Mouse (Mus musculus): ENCODE results near the gene Hdx. TPM values are rescaled to one million over a fixed set of nuclear protein-coding genes. Genes with fewer than 3 reads are reported as not detected.

Gene Hdx
- 1.6 TPM in 2 replicates for polyA plus RNA-seq (2015; fragmentation: Nextera tagmentation; extraction: Ambion mirVana)

GRCm38 (mm10) chrX:111696356-111697282 is at the start of gene Hdx:
Hdx (minus strand) TSS chrX:111697079.
- Histone ChIP-seq H3K9me3 (no peaks in the 10 kb centered on the region), H3K4me1 (no peaks in the 10 kb centered on the region), H3K36me3 (replicated peaks) (no peaks in the 10 kb centered on the region), H3K4me3 (peak within 1 kb of the TSS; percentile 56), H3K27me3 (replicated peaks) (no peaks in the 10 kb centered on the region), H3K4me2 (peak within 1 kb of the TSS; percentile 49), H3K27ac (peak within 1 kb of the TSS; percentile 81), H3K9ac (peak within 1 kb of the TSS; percentile 50)
- peak; percentile 97 for ATAC-seq (replicated peaks)
- 27% methylated on average over 26 of the region's 26 CpGs for WGBS

DNA sequence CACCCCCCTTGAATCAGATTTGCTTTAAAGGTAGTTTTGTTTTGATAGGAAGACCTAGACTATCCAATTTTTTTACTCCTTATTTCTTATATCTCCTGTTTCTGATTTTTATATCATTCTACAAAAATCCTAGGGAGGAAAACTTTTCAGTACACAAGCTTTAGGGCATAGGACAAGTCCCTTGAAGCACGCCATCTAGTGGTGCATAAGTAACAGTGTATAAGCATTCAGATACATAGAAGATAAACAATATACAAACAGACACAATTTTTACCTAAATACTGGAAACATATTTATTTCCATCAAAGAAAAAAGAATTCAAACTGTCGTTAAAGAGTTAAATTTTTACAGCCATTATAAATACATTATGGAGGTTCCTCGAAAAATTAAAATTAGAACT is 11.2 kb downstream of the Hdx start:
- H3K4me2 ChIP-seq, result no peak overlapping the region
- H3K9ac ChIP-seq, result no peak overlapping the region
- no peaks in the 10 kb centered on the region for H3K9me3 ChIP-seq
- no peaks in the 10 kb centered on the region for H3K36me3 ChIP-seq (replicated peaks)
- 64% methylated on average over 3 of the region's 3 CpGs for WGBS
- H3K4me1 ChIP-seq, result no peaks in the 10 kb centered on the region
- no peak overlapping the region for H3K27ac ChIP-seq
- no peak overlapping the region for H3K4me3 ChIP-seq
- no peaks in the 10 kb centered on the region for H3K27me3 ChIP-seq (replicated peaks)
- no peak for ATAC-seq (replicated peaks)

- no peak for ATAC-seq (replicated peaks)
- Histone ChIP-seq H3K36me3 (replicated peaks) (no peaks in the 10 kb centered on the region), H3K4me3 (no peak overlapping the region), H3K9me3 (no peaks in the 10 kb centered on the region), H3K4me2 (no peak overlapping the region), H3K27me3 (replicated peaks) (no peaks in the 10 kb centered on the region), H3K4me1 (no peaks in the 10 kb centered on the region), H3K27ac (no peak overlapping the region), H3K9ac (no peak overlapping the region)
- 40% methylated on average over 3 of the region's 3 CpGs for WGBS
Observed at GRCm38 (mm10) chrX:111671685-111672084, 25.2 kb downstream of the Hdx start.

GRCm38 (mm10) chrX:111660381-111660780 is 36.5 kb downstream of the Hdx start:
- Histone ChIP-seq H3K27me3 (replicated peaks) (no peaks in the 10 kb centered on the region), H3K27ac (no peak overlapping the region), H3K36me3 (replicated peaks) (no peaks in the 10 kb centered on the region), H3K4me2 (no peak overlapping the region), H3K4me3 (no peak overlapping the region), H3K9ac (no peak overlapping the region), H3K9me3 (no peaks in the 10 kb centered on the region), H3K4me1 (no peaks in the 10 kb centered on the region)
- ATAC-seq (replicated peaks), result no peak
- WGBS, result 66% methylated on average over 5 of the region's 5 CpGs

DNA sequence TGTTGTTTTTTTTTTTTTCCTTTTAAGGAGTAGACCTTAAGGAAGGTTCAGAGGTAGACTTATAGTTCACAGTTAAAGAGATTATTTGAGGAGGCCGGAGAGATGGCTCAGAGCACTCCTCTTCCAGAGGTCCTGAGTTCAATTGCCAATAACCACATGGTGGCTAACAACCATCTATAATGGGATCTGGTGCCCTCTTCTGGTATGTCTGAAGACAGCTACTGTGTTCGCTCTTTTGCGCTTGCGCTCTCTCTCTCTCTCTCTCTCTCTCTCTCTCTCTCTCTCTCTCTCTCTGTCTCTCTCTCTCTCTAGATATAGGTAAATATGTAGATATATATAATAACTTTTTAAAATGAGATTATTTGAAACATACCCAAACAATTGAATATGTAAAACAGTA is 38.2 kb downstream of the Hdx start:
- 88% methylated on average over 4 of the region's 4 CpGs for WGBS
- no peaks in the 10 kb centered on the region for H3K36me3 ChIP-seq (replicated peaks)
- no peak overlapping the region for H3K4me2 ChIP-seq
- H3K9ac ChIP-seq, result no peak overlapping the region
- H3K4me1 ChIP-seq, result no peaks in the 10 kb centered on the region
- H3K4me3 ChIP-seq, result no peak overlapping the region
- no peak for ATAC-seq (replicated peaks)
- no peaks in the 10 kb centered on the region for H3K9me3 ChIP-seq
- no peak overlapping the region for H3K27ac ChIP-seq
- no peaks in the 10 kb centered on the region for H3K27me3 ChIP-seq (replicated peaks)

GRCm38 (mm10) chrX:111644945-111645344 is 51.9 kb downstream of the Hdx start:
- Histone ChIP-seq H3K27me3 (replicated peaks) (no peaks in the 10 kb centered on the region), H3K9ac (no peak overlapping the region), H3K4me2 (no peak overlapping the region), H3K27ac (no peak overlapping the region), H3K4me1 (no peaks in the 10 kb centered on the region), H3K9me3 (no peaks in the 10 kb centered on the region), H3K4me3 (no peak overlapping the region), H3K36me3 (replicated peaks) (no peaks in the 10 kb centered on the region)
- 86% methylated on average over 4 of the region's 4 CpGs for WGBS
- ATAC-seq (replicated peaks), result no peak

- Histone ChIP-seq H3K4me3 (no peak overlapping the region), H3K27me3 (replicated peaks) (no peaks in the 10 kb centered on the region), H3K9ac (no peak overlapping the region), H3K36me3 (replicated peaks) (no peaks in the 10 kb centered on the region), H3K9me3 (no peaks in the 10 kb centered on the region), H3K4me1 (no peaks in the 10 kb centered on the region), H3K4me2 (no peak overlapping the region), H3K27ac (no peak overlapping the region)
- 87% methylated on average over 5 of the region's 5 CpGs for WGBS
- no peak for ATAC-seq (replicated peaks)
Observed at GRCm38 (mm10) chrX:111640616-111641015, 56.3 kb downstream of the Hdx start.

DNA sequence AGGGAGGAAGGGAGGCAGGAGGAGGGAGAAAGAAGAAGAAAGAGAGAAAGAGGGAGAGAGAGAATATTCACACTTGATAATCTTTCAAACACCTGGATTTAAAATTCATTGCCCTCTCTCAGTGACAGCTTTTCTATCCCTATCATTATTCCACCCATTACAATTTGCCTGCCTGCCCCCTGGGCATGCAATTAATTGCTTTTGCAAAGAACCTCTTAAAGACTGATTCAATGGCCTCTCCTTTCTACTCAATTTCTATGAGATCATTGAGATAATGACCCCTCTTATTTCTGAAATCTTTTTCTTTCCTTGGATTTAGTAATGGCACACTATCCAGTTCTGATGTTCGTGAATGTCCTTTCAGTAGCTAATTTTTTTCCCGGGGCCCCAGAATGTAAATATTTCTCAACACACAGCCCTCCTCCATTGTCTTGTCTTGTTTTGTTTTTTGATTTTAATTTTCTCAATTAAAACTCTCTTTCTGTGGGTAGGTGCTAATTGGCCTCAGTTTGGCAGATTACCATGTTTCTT is 99.2 kb downstream of the Hdx start:
- Histone ChIP-seq H3K4me1 (no peaks in the 10 kb centered on the region), H3K4me2 (no peak overlapping the region), H3K36me3 (replicated peaks) (no peaks in the 10 kb centered on the region), H3K27ac (no peak overlapping the region), H3K9ac (no peak overlapping the region), H3K9me3 (no peaks in the 10 kb centered on the region), H3K4me3 (no peak overlapping the region), H3K27me3 (replicated peaks) (no peaks in the 10 kb centered on the region)
- no peak for ATAC-seq (replicated peaks)
- 67% methylated on average over 2 of the region's 2 CpGs for WGBS

DNA sequence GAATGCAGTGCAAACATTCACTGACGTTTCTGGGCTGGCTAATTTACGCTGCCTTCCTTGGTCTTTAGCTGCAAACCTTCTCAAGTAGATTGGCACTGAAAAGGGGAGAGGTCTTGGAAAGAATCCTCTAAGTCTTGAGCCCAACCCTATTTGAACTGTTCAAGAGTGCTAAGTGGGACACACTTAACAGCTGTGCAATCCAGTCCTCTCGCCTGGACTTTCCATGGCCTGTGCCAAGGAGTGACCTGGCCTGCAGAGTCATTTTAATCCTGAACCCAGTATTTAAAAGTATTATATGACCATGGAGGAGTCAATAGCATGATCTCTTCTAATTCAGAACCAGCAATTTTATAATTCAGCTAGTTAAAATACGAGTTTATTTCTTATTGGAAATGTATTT is 109.3 kb downstream of the Hdx start:
- no peaks in the 10 kb centered on the region for H3K4me1 ChIP-seq

GRCm38 (mm10) chrX:111577044-111577443 is 119.8 kb downstream of the Hdx start:
- H3K36me3 ChIP-seq (replicated peaks), result no peaks in the 10 kb centered on the region
- H3K4me1 ChIP-seq, result no peaks in the 10 kb centered on the region
- H3K4me3 ChIP-seq, result no peak overlapping the region
- H3K4me2 ChIP-seq, result no peak overlapping the region
- H3K9me3 ChIP-seq, result no peaks in the 10 kb centered on the region
- no peaks in the 10 kb centered on the region for H3K27me3 ChIP-seq (replicated peaks)
- WGBS, result 84% methylated on average over 2 of the region's 2 CpGs
- H3K9ac ChIP-seq, result no peak overlapping the region
- no peak overlapping the region for H3K27ac ChIP-seq
- ATAC-seq (replicated peaks), result no peak

More for the DNA sequence above, 109.3 kb downstream of the Hdx start:
- H3K27ac ChIP-seq, result no peak overlapping the region
- H3K4me3 ChIP-seq, result no peak overlapping the region
- H3K9ac ChIP-seq, result no peak overlapping the region
- no peak for ATAC-seq (replicated peaks)
- H3K27me3 ChIP-seq (replicated peaks), result no peaks in the 10 kb centered on the region
- H3K9me3 ChIP-seq, result no peaks in the 10 kb centered on the region
- no peaks in the 10 kb centered on the region for H3K36me3 ChIP-seq (replicated peaks)
- WGBS, result 70% methylated on average over 4 of the region's 4 CpGs
- no peak overlapping the region for H3K4me2 ChIP-seq

DNA sequence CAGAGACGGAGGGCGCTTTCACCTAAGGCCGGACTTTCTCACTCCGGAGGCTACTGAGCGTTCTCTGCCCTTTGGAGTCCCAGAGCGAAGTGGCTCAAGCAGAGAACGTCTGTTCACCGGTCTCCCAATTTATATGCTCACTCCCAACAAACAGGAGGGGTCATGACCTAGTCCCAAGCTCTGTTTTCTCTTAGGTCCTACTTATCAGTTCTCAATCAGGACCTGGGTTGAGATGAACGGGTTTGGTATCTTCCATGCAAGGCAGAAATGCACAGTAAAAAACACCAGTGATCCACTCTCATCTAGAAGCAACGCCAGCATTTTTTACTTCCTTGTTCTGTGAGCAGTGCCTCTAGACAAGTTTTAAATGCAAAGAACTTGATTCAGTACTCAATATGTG is 159.0 kb downstream of the Hdx start, which contains the start of gene Rps6ka6:
Gene Rps6ka6 (minus strand): TSS at position 101 of the 400 bp plus-strand sequence.
- Histone ChIP-seq H3K27me3 (replicated peaks) (no peaks in the 10 kb centered on the region), H3K4me1 (no peaks in the 10 kb centered on the region), H3K36me3 (replicated peaks) (no peaks in the 10 kb centered on the region), H3K9ac (no peak within 1 kb of the TSS), H3K4me3 (no peak within 1 kb of the TSS), H3K4me2 (no peak within 1 kb of the TSS), H3K9me3 (no peaks in the 10 kb centered on the region), H3K27ac (no peak within 1 kb of the TSS)
- 76% methylated on average over 10 of the region's 10 CpGs for WGBS
- no peak for ATAC-seq (replicated peaks)

Measured in midbrain, embryonic 15.5 days (tissue).